Mouse (Mus musculus) heart, embryonic 11.5 days (tissue): ENCODE results near the gene Pdcd1lg2. TPM values are rescaled to one million over a fixed set of nuclear protein-coding genes. Genes with fewer than 3 reads are reported as not detected.

Experiments used
- ATAC-seq: fragments of 200-750 bp; cut with Nextera tagmentation; replicated peaks from 2 replicates; pipeline ENCODE4 v1.8.0; 2017; ENCODE audit warnings: moderate library complexity; ENCODE audit not compliant: insufficient number of reproducible peaks, low FRiP score, low TSS enrichment
- H3K27ac ChIP-seq: fragments of 300-500 bp; sonication (generic); 2 replicates; pipeline ENCODE4 v1.5.1; 2014; ENCODE audit warnings: mild to moderate bottlenecking, low read depth, low read length
- H3K27me3 ChIP-seq: fragments of 300-500 bp; sonication (generic); 2 replicates; pipeline ENCODE4 v1.6.1; 2014; ENCODE audit warnings: mild to moderate bottlenecking, low read length, mixed read lengths; ENCODE audit not compliant: control insufficient read depth, insufficient read depth
- H3K36me3 ChIP-seq: fragments of 300-500 bp; sonication (generic); 2 replicates; pipeline ENCODE4 v1.6.1; 2014; ENCODE audit warnings: mild to moderate bottlenecking, low read length, moderate library complexity, mixed read lengths; ENCODE audit not compliant: control insufficient read depth, insufficient read depth
- H3K4me1 ChIP-seq: fragments of 300-500 bp; sonication (generic); 2 replicates; pipeline ENCODE4 v1.6.1; 2014; ENCODE audit warnings: low read length; ENCODE audit not compliant: control insufficient read depth, insufficient read depth
- H3K4me2 ChIP-seq: fragments of 300-500 bp; sonication (generic); 2 replicates; pipeline ENCODE4 v1.6.1; 2014; ENCODE audit warnings: mild to moderate bottlenecking, moderate library complexity
- H3K4me3 ChIP-seq: fragments of 300-500 bp; sonication (generic); 2 replicates; pipeline ENCODE4 v1.5.1; 2014; ENCODE audit warnings: low read depth, low read length
- H3K9ac ChIP-seq: fragments of 300-500 bp; sonication (generic); 2 replicates; pipeline ENCODE4 v1.6.1; 2014; ENCODE audit warnings: mild to moderate bottlenecking, low read depth, low read length, moderate library complexity
- H3K9me3 ChIP-seq: fragments of 300-500 bp; sonication (generic); replicated peaks from 2 replicates; pipeline ENCODE4 v1.6.1; 2016; ENCODE audit warnings: low read length; ENCODE audit not compliant: control insufficient read depth
- WGBS: fragments of 180-500 bp; shearing (Covaris S2); extraction: QIAGEN DNeasy Blood & Tissue Kit; methylation state at CpG from one replicate; pipeline ENCODE4 v1.1.7; 2014; ENCODE audit not compliant: insufficient replicate concordance; 5-methylcytosine and 5-hydroxymethylcytosine counted together
- polyA plus RNA-seq: library from polyadenylated mRNA; unstranded; fragments of >200 nt; fragmentation: Nextera tagmentation; extraction: Ambion mirVana; gene quantifications from 2 replicates; pipeline ENCODE4 v1.2.1, GENCODE M21; 2014

The Pdcd1lg2 gene
- polyA plus RNA-seq, 1 experiment from 2014 or later: not detected

GRCm38 (mm10) chr19:29374947-29375346 lies 35.8 kb upstream of the Pdcd1lg2 start:
- Histone ChIP-seq H3K9ac (no peak overlapping the region), H3K4me1 (no peaks in the 10 kb centered on the region), H3K4me3 (no peak overlapping the region), H3K27me3 (no peaks in the 10 kb centered on the region), H3K4me2 (no peak overlapping the region), H3K27ac (no peak overlapping the region), H3K36me3 (no peaks in the 10 kb centered on the region), H3K9me3 (no peaks in the 10 kb centered on the region)
- 79% methylated on average over 9 of the region's 9 CpGs for WGBS
- ATAC-seq: no peak

- Histone ChIP-seq H3K36me3 (no peaks in the 10 kb centered on the region), H3K4me1 (no peaks in the 10 kb centered on the region), H3K27me3 (no peaks in the 10 kb centered on the region), H3K4me3 (no peak overlapping the region), H3K9me3 (no peaks in the 10 kb centered on the region), H3K27ac (no peak overlapping the region), H3K4me2 (no peak overlapping the region), H3K9ac (no peak overlapping the region)
- WGBS: 63% methylated on average over 3 of the region's 3 CpGs
- no peak for ATAC-seq
Observed at GRCm38 (mm10) chr19:29376382-29376781, 34.3 kb upstream of the Pdcd1lg2 start.

GRCm38 (mm10) chr19:29379839-29380603 lies 30.7 kb upstream of the Pdcd1lg2 start:
- Histone ChIP-seq H3K4me1 (no peaks in the 10 kb centered on the region), H3K36me3 (no peaks in the 10 kb centered on the region), H3K4me3 (no peak overlapping the region), H3K27ac (no peak overlapping the region), H3K4me2 (no peak overlapping the region), H3K27me3 (no peaks in the 10 kb centered on the region), H3K9me3 (no peaks in the 10 kb centered on the region), H3K9ac (no peak overlapping the region)
- WGBS: 80% methylated on average over 14 of the region's 14 CpGs
- ATAC-seq: no peak

- ATAC-seq: no peak
- no peaks in the 10 kb centered on the region for H3K9me3 ChIP-seq
- H3K4me3 ChIP-seq: no peak overlapping the region
- H3K36me3 ChIP-seq: no peaks in the 10 kb centered on the region
- H3K9ac ChIP-seq: no peak overlapping the region
- H3K4me2 ChIP-seq: no peak overlapping the region
- H3K27ac ChIP-seq: no peak overlapping the region
- no peaks in the 10 kb centered on the region for H3K4me1 ChIP-seq
- 87% methylated on average over 5 of the region's 5 CpGs for WGBS
- no peaks in the 10 kb centered on the region for H3K27me3 ChIP-seq
Observed at GRCm38 (mm10) chr19:29383368-29383767, 27.4 kb upstream of the Pdcd1lg2 start.

GRCm38 (mm10) chr19:29384412-29384811 lies 26.3 kb upstream of the Pdcd1lg2 start:
- no peaks in the 10 kb centered on the region for H3K27me3 ChIP-seq
- no peaks in the 10 kb centered on the region for H3K9me3 ChIP-seq
- no peak overlapping the region for H3K4me3 ChIP-seq
- H3K36me3 ChIP-seq: no peaks in the 10 kb centered on the region
- WGBS: 86% methylated on average over 9 of the region's 9 CpGs
- no peak overlapping the region for H3K4me2 ChIP-seq
- no peaks in the 10 kb centered on the region for H3K4me1 ChIP-seq
- ATAC-seq: no peak
- H3K9ac ChIP-seq: no peak overlapping the region
- H3K27ac ChIP-seq: no peak overlapping the region

- no peak overlapping the region for H3K4me3 ChIP-seq
- no peaks in the 10 kb centered on the region for H3K36me3 ChIP-seq
- no peak for ATAC-seq
- H3K4me1 ChIP-seq: no peaks in the 10 kb centered on the region
- no peaks in the 10 kb centered on the region for H3K9me3 ChIP-seq
- WGBS: 82% methylated on average over 6 of the region's 6 CpGs
- no peaks in the 10 kb centered on the region for H3K27me3 ChIP-seq
- H3K9ac ChIP-seq: no peak overlapping the region
- no peak overlapping the region for H3K4me2 ChIP-seq
- no peak overlapping the region for H3K27ac ChIP-seq
Observed at GRCm38 (mm10) chr19:29384994-29385393, 25.7 kb upstream of the Pdcd1lg2 start.

GRCm38 (mm10) chr19:29385822-29386221 lies 24.9 kb upstream of the Pdcd1lg2 start:
- no peaks in the 10 kb centered on the region for H3K4me1 ChIP-seq
- no peak overlapping the region for H3K27ac ChIP-seq
- 72% methylated on average over 4 of the region's 4 CpGs for WGBS
- H3K27me3 ChIP-seq: no peaks in the 10 kb centered on the region
- H3K9me3 ChIP-seq: no peaks in the 10 kb centered on the region
- no peak overlapping the region for H3K4me3 ChIP-seq
- ATAC-seq: no peak
- H3K4me2 ChIP-seq: no peak overlapping the region
- H3K36me3 ChIP-seq: no peaks in the 10 kb centered on the region
- H3K9ac ChIP-seq: no peak overlapping the region

GRCm38 (mm10) chr19:29388818-29389217 lies 21.9 kb upstream of the Pdcd1lg2 start:
- Histone ChIP-seq H3K36me3 (no peaks in the 10 kb centered on the region), H3K9ac (no peak overlapping the region), H3K4me2 (no peak overlapping the region), H3K27me3 (no peaks in the 10 kb centered on the region), H3K9me3 (no peaks in the 10 kb centered on the region), H3K4me1 (no peaks in the 10 kb centered on the region), H3K27ac (no peak overlapping the region), H3K4me3 (no peak overlapping the region)
- 89% methylated on average over 1 of the region's 1 CpGs for WGBS
- no peak for ATAC-seq

GRCm38 (mm10) chr19:29390483-29390882 lies 20.2 kb upstream of the Pdcd1lg2 start:
- Histone ChIP-seq H3K27me3 (no peaks in the 10 kb centered on the region), H3K4me2 (no peak overlapping the region), H3K27ac (no peak overlapping the region), H3K9ac (no peak overlapping the region), H3K4me3 (no peak overlapping the region), H3K9me3 (no peaks in the 10 kb centered on the region), H3K36me3 (no peaks in the 10 kb centered on the region), H3K4me1 (no peaks in the 10 kb centered on the region)
- ATAC-seq: no peak
- 47% methylated on average over 5 of the region's 5 CpGs for WGBS
